Mouse (Mus musculus): ENCODE measurements around the gene Otulin. TPM values are rescaled to one million over a fixed set of nuclear protein-coding genes. Genes with fewer than 3 reads are reported as not detected.

Gene Otulin
- polyA plus RNA-seq, 1 experiment from 2014 or later, result 31.4 TPM

GRCm38 (mm10) chr15:27582428-27582827, 48.1 kb downstream of the Otulin start:
- DNase-seq (ENCODE audit: low spot score) (no peak), ATAC-seq (ENCODE audit: low FRiP score) (no peak)
- H3K4me3 ChIP-seq (replicated peaks; ENCODE audit: low read length), result no peak overlapping the region

DNA sequence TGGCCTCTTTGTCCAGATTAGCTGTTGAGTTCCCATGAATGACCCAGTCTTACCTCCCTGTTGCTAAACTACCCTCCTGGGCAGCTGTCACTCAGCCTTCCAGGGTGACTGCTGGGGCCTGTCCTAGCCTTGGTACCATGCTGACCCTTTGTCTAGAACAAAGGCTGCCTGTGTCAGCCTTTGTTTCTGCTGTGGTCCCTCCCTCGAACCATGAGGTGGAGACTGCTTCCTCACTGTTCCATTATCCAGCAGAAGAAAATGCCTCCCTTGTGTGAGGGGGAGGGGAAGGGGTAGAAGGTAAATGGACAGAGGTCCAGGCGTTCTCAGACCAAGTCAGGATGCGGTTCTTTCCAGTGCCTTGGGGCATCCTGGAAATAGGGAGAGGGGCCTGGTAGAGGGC, 48.9 kb downstream of the Otulin start:
- Histone ChIP-seq H3K4me3 (replicated peaks; ENCODE audit: low read length) (no peak overlapping the region), H3K36me3 (replicated peaks; ENCODE audit: control insufficient read depth, insufficient read depth) (peaks cover 14% of the 10 kb centered on the region; the same call in 1 of the 2 replicates), H3K9me3 (ENCODE audit: control insufficient read depth, low read length) (no peaks in the 10 kb centered on the region), H3K4me2 (replicated peaks) (no peak overlapping the region), H3K27ac (no peak overlapping the region), H3K4me1 (replicated peaks; ENCODE audit: control insufficient read depth, insufficient read depth, low read length) (0 out of 2 replicates have a peak, but pooled peaks cover 9% of the 10 kb centered on the region), H3K27me3 (ENCODE audit: control insufficient read depth, insufficient read depth, low read length) (no peaks in the 10 kb centered on the region), H3K9ac (no peak overlapping the region)
- 11% methylated on average over 3 of the region's 3 CpGs for WGBS
- ATAC-seq (ENCODE audit: low FRiP score), result peak; percentile 61
- no peak for DNase-seq (ENCODE audit: low spot score)

More at GRCm38 (mm10) chr15:27582428-27582827, 48.1 kb downstream of the Otulin start:
- Histone ChIP-seq H3K36me3 (replicated peaks; ENCODE audit: control insufficient read depth, insufficient read depth) (peaks cover 12% of the 10 kb centered on the region; the same call in 1 of the 2 replicates), H3K27ac (no peak overlapping the region), H3K9ac (no peak overlapping the region), H3K9me3 (ENCODE audit: control insufficient read depth, low read length) (no peaks in the 10 kb centered on the region), H3K4me1 (replicated peaks; ENCODE audit: control insufficient read depth, insufficient read depth, low read length) (0 out of 2 replicates have a peak, but pooled peaks cover 9% of the 10 kb centered on the region), H3K4me2 (replicated peaks) (no peak overlapping the region), H3K27me3 (ENCODE audit: control insufficient read depth, insufficient read depth, low read length) (no peaks in the 10 kb centered on the region)
- whole genome bisulfite sequencing, result 85% methylated on average over 3 of the region's 3 CpGs

GRCm38 (mm10) chr15:27580771-27581170, 49.7 kb downstream of the Otulin start:
- no peak for ATAC-seq (ENCODE audit: low FRiP score)
- no peak overlapping the region for H3K4me2 ChIP-seq (replicated peaks)
- no peak overlapping the region for H3K27ac ChIP-seq
- peaks cover 23% of the 10 kb centered on the region; the same call in 1 of the 2 replicates for H3K36me3 ChIP-seq (replicated peaks; ENCODE audit: control insufficient read depth, insufficient read depth)
- no peaks in the 10 kb centered on the region for H3K27me3 ChIP-seq (ENCODE audit: control insufficient read depth, insufficient read depth, low read length)
- WGBS, result 40% methylated on average over 2 of the region's 2 CpGs
- no peak overlapping the region for H3K4me3 ChIP-seq (replicated peaks; ENCODE audit: low read length)
- H3K4me1 ChIP-seq (replicated peaks; ENCODE audit: control insufficient read depth, insufficient read depth, low read length), result 0 out of 2 replicates have a peak, but pooled peaks cover 9% of the 10 kb centered on the region
- no peak overlapping the region for H3K9ac ChIP-seq
- DNase-seq (ENCODE audit: low spot score), result no peak
- no peaks in the 10 kb centered on the region for H3K9me3 ChIP-seq (ENCODE audit: control insufficient read depth, low read length)

- H3K9me3 ChIP-seq (ENCODE audit: control insufficient read depth, low read length), result no peaks in the 10 kb centered on the region
- H3K4me2 ChIP-seq (replicated peaks), result no peak overlapping the region
- ATAC-seq (ENCODE audit: low FRiP score) (no peak), DNase-seq (ENCODE audit: low spot score) (no peak)
- peaks cover 24% of the 10 kb centered on the region; the same call in 1 of the 2 replicates for H3K36me3 ChIP-seq (replicated peaks; ENCODE audit: control insufficient read depth, insufficient read depth)
- H3K4me1 ChIP-seq (replicated peaks; ENCODE audit: control insufficient read depth, insufficient read depth, low read length), result 0 out of 2 replicates have a peak, but pooled peaks cover 9% of the 10 kb centered on the region
- H3K4me3 ChIP-seq (replicated peaks; ENCODE audit: low read length), result no peak overlapping the region
- no peaks in the 10 kb centered on the region for H3K27me3 ChIP-seq (ENCODE audit: control insufficient read depth, insufficient read depth, low read length)
- no peak overlapping the region for H3K27ac ChIP-seq
- 90% methylated on average over 2 of the region's 2 CpGs for WGBS
- H3K9ac ChIP-seq, result no peak overlapping the region
Measured at GRCm38 (mm10) chr15:27579853-27580252, 50.6 kb downstream of the Otulin start.

GRCm38 (mm10) chr15:27578918-27579317, 51.6 kb downstream of the Otulin start:
- H3K36me3 ChIP-seq (replicated peaks; ENCODE audit: control insufficient read depth, insufficient read depth), result peaks cover 27% of the 10 kb centered on the region; the same call in 1 of the 2 replicates
- H3K4me3 ChIP-seq (replicated peaks; ENCODE audit: low read length), result no peak overlapping the region
- no peak overlapping the region for H3K9ac ChIP-seq
- H3K4me2 ChIP-seq (replicated peaks), result no peak overlapping the region
- no peaks in the 10 kb centered on the region for H3K27me3 ChIP-seq (ENCODE audit: control insufficient read depth, insufficient read depth, low read length)
- H3K9me3 ChIP-seq (ENCODE audit: control insufficient read depth, low read length), result no peaks in the 10 kb centered on the region
- 0 out of 2 replicates have a peak, but pooled peaks cover 9% of the 10 kb centered on the region for H3K4me1 ChIP-seq (replicated peaks; ENCODE audit: control insufficient read depth, insufficient read depth, low read length)
- H3K27ac ChIP-seq, result no peak overlapping the region
- DNase-seq (ENCODE audit: low spot score), result no peak
- WGBS, result 95% methylated on average over 6 of the region's 6 CpGs
- no peak for ATAC-seq (ENCODE audit: low FRiP score)

DNA sequence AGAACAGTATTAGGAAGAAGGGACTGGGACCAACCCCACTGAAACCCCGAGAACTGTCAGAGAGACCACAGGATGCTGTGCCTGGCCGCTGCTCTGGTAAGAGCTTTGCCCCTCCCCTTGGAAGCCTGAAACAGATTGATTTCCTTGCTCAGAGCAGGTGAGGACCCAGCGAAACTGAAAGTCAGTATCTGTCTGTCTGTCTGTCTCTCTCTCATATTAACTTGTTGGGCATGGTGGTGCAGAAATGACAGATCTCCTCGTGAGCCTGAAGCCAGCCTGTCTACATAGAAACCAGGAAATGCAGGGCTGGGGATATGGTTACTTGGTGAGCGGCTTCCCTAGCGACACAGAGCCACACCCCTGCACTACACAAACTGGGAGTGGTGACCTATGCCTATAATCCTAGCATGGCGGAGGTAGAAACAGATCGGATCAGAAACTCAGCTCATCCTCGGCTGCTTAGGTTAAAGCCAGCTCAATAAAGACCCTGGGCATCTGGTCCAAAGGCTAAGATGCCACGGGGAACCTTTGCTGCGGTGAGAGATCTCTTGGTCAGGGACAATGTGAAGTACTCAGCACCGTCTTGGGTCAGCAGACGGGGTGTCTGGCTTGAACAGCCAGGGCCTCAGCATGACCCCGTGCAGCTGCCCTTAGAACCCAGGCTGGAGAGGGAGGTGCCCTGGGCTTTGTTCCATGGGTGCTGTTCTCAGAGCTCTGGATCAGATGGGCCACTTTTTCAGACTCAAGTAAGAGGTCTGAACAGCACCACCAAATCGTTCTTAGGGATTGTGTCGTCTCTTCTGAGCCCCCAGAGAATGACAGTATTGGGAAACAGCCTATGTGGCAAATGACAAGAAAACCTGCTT, 52.3 kb downstream of the Otulin start:
- Histone ChIP-seq H3K9ac (no peak overlapping the region), H3K9me3 (ENCODE audit: control insufficient read depth, low read length) (no peaks in the 10 kb centered on the region), H3K27me3 (ENCODE audit: control insufficient read depth, insufficient read depth, low read length) (no peaks in the 10 kb centered on the region), H3K36me3 (replicated peaks; ENCODE audit: control insufficient read depth, insufficient read depth) (peaks cover 34% of the 10 kb centered on the region; the same call in 1 of the 2 replicates), H3K4me2 (replicated peaks) (no peak overlapping the region), H3K27ac (no peak overlapping the region), H3K4me3 (replicated peaks; ENCODE audit: low read length) (no peak overlapping the region), H3K4me1 (replicated peaks; ENCODE audit: control insufficient read depth, insufficient read depth, low read length) (0 out of 2 replicates have a peak, but pooled peaks cover 9% of the 10 kb centered on the region)
- DNase-seq (ENCODE audit: low spot score) (no peak), ATAC-seq (ENCODE audit: low FRiP score) (no peak)
- 85% methylated on average over 16 of the region's 16 CpGs for WGBS

DNA sequence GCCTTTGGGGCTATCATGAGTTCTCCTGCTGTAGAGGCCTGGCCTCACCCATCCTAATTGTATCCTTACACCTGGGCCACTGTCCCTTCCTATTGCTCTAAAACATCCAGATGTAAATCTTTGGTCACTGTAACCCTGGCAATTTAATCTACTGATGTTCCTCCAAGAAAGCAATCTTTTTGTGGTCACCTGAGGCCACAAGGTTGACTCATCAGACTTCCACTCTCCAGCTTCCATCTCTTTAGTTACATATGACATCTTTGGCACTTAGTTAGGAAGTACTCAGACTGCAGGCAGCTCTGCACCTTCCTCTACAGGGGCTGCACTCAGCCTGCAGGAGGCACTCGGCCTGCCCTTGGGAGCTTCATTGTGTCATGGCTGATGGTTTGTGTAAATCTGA, 53.6 kb downstream of the Otulin start:
- Histone ChIP-seq H3K4me2 (replicated peaks) (no peak overlapping the region), H3K27ac (no peak overlapping the region), H3K4me3 (replicated peaks; ENCODE audit: low read length) (no peak overlapping the region), H3K36me3 (replicated peaks; ENCODE audit: control insufficient read depth, insufficient read depth) (peaks cover 38% of the 10 kb centered on the region), H3K27me3 (ENCODE audit: control insufficient read depth, insufficient read depth, low read length) (no peaks in the 10 kb centered on the region), H3K4me1 (replicated peaks; ENCODE audit: control insufficient read depth, insufficient read depth, low read length) (0 out of 2 replicates have a peak, but pooled peaks cover 9% of the 10 kb centered on the region), H3K9ac (no peak overlapping the region), H3K9me3 (ENCODE audit: control insufficient read depth, low read length) (no peaks in the 10 kb centered on the region)
- no peak for ATAC-seq (ENCODE audit: low FRiP score)
- 96% methylated on average over 1 of the region's 1 CpGs for WGBS
- DNase-seq (ENCODE audit: low spot score), result no peak

GRCm38 (mm10) chr15:27575932-27576331, 54.6 kb downstream of the Otulin start:
- H3K27ac ChIP-seq, result no peak overlapping the region
- no peak overlapping the region for H3K9ac ChIP-seq
- 73% methylated on average over 3 of the region's 3 CpGs for WGBS
- no peak for DNase-seq (ENCODE audit: low spot score)
- no peaks in the 10 kb centered on the region for H3K9me3 ChIP-seq (ENCODE audit: control insufficient read depth, low read length)
- no peak overlapping the region for H3K4me3 ChIP-seq (replicated peaks; ENCODE audit: low read length)
- ATAC-seq (ENCODE audit: low FRiP score), result no peak
- 0 out of 2 replicates have a peak, but pooled peaks cover under 1% of the 10 kb centered on the region for H3K4me1 ChIP-seq (replicated peaks; ENCODE audit: control insufficient read depth, insufficient read depth, low read length)
- no peaks in the 10 kb centered on the region for H3K27me3 ChIP-seq (ENCODE audit: control insufficient read depth, insufficient read depth, low read length)
- H3K36me3 ChIP-seq (replicated peaks; ENCODE audit: control insufficient read depth, insufficient read depth), result peaks cover 47% of the 10 kb centered on the region
- H3K4me2 ChIP-seq (replicated peaks), result no peak overlapping the region

DNA sequence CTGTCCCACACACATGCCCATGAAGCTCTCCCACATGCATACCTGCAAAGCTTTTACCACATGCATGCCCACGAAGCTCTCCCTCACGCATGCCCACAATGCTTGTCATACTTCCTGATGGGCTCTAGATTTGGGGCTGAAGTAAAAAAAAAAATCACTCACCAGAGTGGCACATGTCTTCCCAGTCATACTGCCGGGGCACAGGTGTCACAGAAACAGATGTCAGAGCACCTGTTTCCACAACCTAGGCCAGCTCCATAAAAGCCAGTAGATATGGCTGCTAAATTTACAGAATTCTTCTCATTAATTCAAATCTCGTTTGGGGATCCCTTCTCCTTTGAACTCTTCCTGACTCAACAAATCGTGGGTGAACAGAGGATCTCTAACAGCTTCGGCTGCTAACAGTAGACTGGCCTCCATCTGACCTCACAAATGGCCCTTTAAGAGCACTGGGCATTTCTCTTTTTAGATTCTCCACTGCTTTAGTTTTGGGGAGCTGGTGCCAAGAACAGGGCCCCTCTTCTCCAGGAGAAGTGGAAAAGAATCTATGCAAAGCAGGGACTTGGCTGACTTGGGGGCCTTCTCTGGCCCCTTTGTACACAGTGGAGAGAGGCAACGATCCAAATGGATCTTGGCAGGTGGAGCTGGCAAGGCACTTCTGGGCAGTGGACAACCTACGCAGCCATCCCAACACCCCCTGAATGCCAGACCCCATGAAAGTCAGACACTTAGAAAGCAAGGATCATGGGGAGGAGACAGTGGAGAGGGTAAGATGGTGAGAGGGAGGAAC, 55.3 kb downstream of the Otulin start:
- ATAC-seq (ENCODE audit: low FRiP score), result peak; percentile 75
- H3K27ac ChIP-seq, result no peak overlapping the region
- 81% methylated on average over 8 of the region's 8 CpGs for WGBS

More for the DNA sequence above, 55.3 kb downstream of the Otulin start:
- no peak for DNase-seq (ENCODE audit: low spot score)
- Histone ChIP-seq H3K9ac (no peak overlapping the region), H3K4me1 (replicated peaks; ENCODE audit: control insufficient read depth, insufficient read depth, low read length) (no peaks in the 10 kb centered on the region), H3K4me3 (replicated peaks; ENCODE audit: low read length) (no peak overlapping the region), H3K36me3 (replicated peaks; ENCODE audit: control insufficient read depth, insufficient read depth) (peaks cover 53% of the 10 kb centered on the region), H3K4me2 (replicated peaks) (no peak overlapping the region), H3K9me3 (ENCODE audit: control insufficient read depth, low read length) (no peaks in the 10 kb centered on the region), H3K27me3 (ENCODE audit: control insufficient read depth, insufficient read depth, low read length) (no peaks in the 10 kb centered on the region)

Data from hindbrain, embryonic 14.5 days (tissue).